Mouse (Mus musculus): Measurements from ENCODE around the gene Shb.

GRCm38 (mm10) chr4:45520375-45520774 is 11.9 kb downstream of the Shb start:
- no peak for TF ChIP-seq CTCF (IDR thresholded peaks at IDR 0.05; ENCODE audit: insufficient read depth, low read depth, low read length)
- no peak for TF ChIP-seq POLR2A (IDR thresholded peaks at IDR 0.05; ENCODE audit: insufficient read depth, low read depth, low read length)
